ENCODE assay signal across 21 mouse cellular contexts in genomic region chr13:119310013-119310412, GRCm38 (mm10).
DNase-seq lines count a peak whose midpoint lies in the region; ATAC-seq and TF ChIP-seq lines count a peak whose summit lies in the region.
"Had no signal": no experiment of that assay in that cellular context is flagged by ENCODE, and none has a peak within 500 bp of the region (broad histone marks: within the 10 kb centered on the region; RNA-seq: fewer than 3 reads in every experiment).

No protein-coding gene starts in this region.

- WGBS in liver, adult 2 months: 69% methylated on average over 3 of the region's 3 CpGs
- WGBS in macrophage (ENCODE audit: missing documents): 30% methylated on average over 3 of the region's 3 CpGs
- WGBS in midbrain, embryonic 13.5 days: 91% methylated on average over 3 of the region's 3 CpGs

- H3K27me3 ChIP-seq in liver, adult 2 months (ENCODE audit: control insufficient read depth, insufficient read depth, low read length): no peaks in the 10 kb centered on the region
- no peaks in the 10 kb centered on the region for H3K27me3 ChIP-seq in midbrain, embryonic 13.5 days
- H3K27me3 ChIP-seq: embryonic facial prominence, embryonic 12.5 days; forebrain, embryonic 13.5 days; forebrain, embryonic 15.5 days had no signal

- DNase-seq in liver, adult 2 months (ENCODE audit: extremely low read depth, low read depth, low spot score): peak; percentile 4
- no peak for DNase-seq in liver
- DNase-seq in layer of hippocampus, adult 8-10 months (ENCODE audit: low spot score in 2 of 2): no peak
- DNase-seq in spleen, adult 12 weeks (ENCODE audit: low spot score): no peak
- DNase-seq: adrenal gland, adult 2 months; adrenal gland, postnatal 10 days; adrenal gland, postnatal 25 days; cerebellum, adult 11 months; cerebellum, adult 18-20 months; cerebellum, adult 8-10 months; cerebellum, adult 9-11 months; cerebellum, postnatal 14 days; cerebellum, postnatal 36 days had no signal

- TF ChIP-seq CTCF in liver, adult 2 months (IDR thresholded peaks at IDR 0.05; ENCODE audit: low read depth, low read length): no peak

- H3K4me3 ChIP-seq in liver, adult 2 months (ENCODE audit: insufficient read depth, low read depth, low read length): no peak overlapping the region
- no peak overlapping the region for H3K4me3 ChIP-seq in macrophage (ENCODE audit: inconsistent target)
- no peak overlapping the region for H3K4me3 ChIP-seq in midbrain, embryonic 13.5 days (replicated peaks)
- H3K4me3 ChIP-seq: embryonic facial prominence, embryonic 10.5 days; embryonic facial prominence, embryonic 12.5 days; forebrain, embryonic 13.5 days; forebrain, embryonic 15.5 days had no signal

- H3K4me2 ChIP-seq in midbrain, embryonic 13.5 days (replicated peaks): no peak overlapping the region
- H3K4me2 ChIP-seq: embryonic facial prominence, embryonic 12.5 days; forebrain, embryonic 13.5 days; forebrain, embryonic 15.5 days had no signal

- ATAC-seq in granulocyte monocyte progenitor cell, adult 5-6 weeks (replicated peaks; ENCODE audit: poor library complexity, severe bottlenecking): peak; percentile 96
- peak; percentile 97 for ATAC-seq in megakaryocyte progenitor cell, adult 5-6 weeks (replicated peaks; ENCODE audit: poor library complexity)
- no peak for ATAC-seq in midbrain, embryonic 13.5 days
- ATAC-seq: forebrain, embryonic 13.5 days; forebrain, embryonic 15.5 days had no signal

- H3K79me2 ChIP-seq in liver, adult 2 months (ENCODE audit: control insufficient read depth, insufficient read depth, low read length): no peaks in the 10 kb centered on the region
- H3K79me2 ChIP-seq in macrophage (ENCODE audit: inconsistent target): no peaks in the 10 kb centered on the region

- H3K9ac ChIP-seq in liver, adult 2 months (ENCODE audit: low read depth, low read length): no peak overlapping the region
- no peak overlapping the region for H3K9ac ChIP-seq in midbrain, embryonic 13.5 days (replicated peaks)
- H3K9ac ChIP-seq: embryonic facial prominence, embryonic 12.5 days; forebrain, embryonic 13.5 days; forebrain, embryonic 15.5 days had no signal

- H3K4me1 ChIP-seq in liver, adult 2 months (ENCODE audit: control insufficient read depth, insufficient read depth, low read length): no peaks in the 10 kb centered on the region
- H3K4me1 ChIP-seq in midbrain, embryonic 13.5 days (replicated peaks): no peaks in the 10 kb centered on the region
- H3K4me1 ChIP-seq: embryonic facial prominence, embryonic 10.5 days; embryonic facial prominence, embryonic 12.5 days; forebrain, embryonic 13.5 days; forebrain, embryonic 15.5 days had no signal

- H3K9me3 ChIP-seq in midbrain, embryonic 13.5 days: no peaks in the 10 kb centered on the region
- H3K9me3 ChIP-seq: embryonic facial prominence, embryonic 10.5 days; embryonic facial prominence, embryonic 12.5 days; forebrain, embryonic 13.5 days; forebrain, embryonic 15.5 days had no signal

- no peak overlapping the region for H3K27ac ChIP-seq in liver, adult 2 months (replicated peaks; ENCODE audit: insufficient read depth, low read depth, low read length)
- H3K27ac ChIP-seq in macrophage: peak overlapping the region; percentile 22; the same call in 1 of the 2 replicates
- no peak overlapping the region for H3K27ac ChIP-seq in midbrain, embryonic 13.5 days
- H3K27ac ChIP-seq: embryonic facial prominence, embryonic 10.5 days; embryonic facial prominence, embryonic 12.5 days; forebrain, embryonic 13.5 days; forebrain, embryonic 15.5 days had no signal

- H3K36me3 ChIP-seq in liver, adult 2 months (ENCODE audit: control insufficient read depth, insufficient read depth, low read length): no peaks in the 10 kb centered on the region
- no peaks in the 10 kb centered on the region for H3K36me3 ChIP-seq in macrophage (ENCODE audit: inconsistent target)
- no peaks in the 10 kb centered on the region for H3K36me3 ChIP-seq in midbrain, embryonic 13.5 days
- H3K36me3 ChIP-seq: embryonic facial prominence, embryonic 10.5 days; embryonic facial prominence, embryonic 12.5 days; forebrain, embryonic 15.5 days had no signal

- TF ChIP-seq POLR2A in liver, adult 2 months (IDR thresholded peaks at IDR 0.05; ENCODE audit: extremely low read depth, insufficient read depth, low read length): no peak
